Mouse (Mus musculus) kidney, postnatal 36 days (tissue): ENCODE results near the gene Cdhr3.
"Not testable (repeated sequence)": the region's sequence is repeated elsewhere in the genome, so short reads cannot be mapped to it uniquely, and the experiment has no call there.

Experiments used
- DNase-seq, 2 experiments: peaks; one replicate each; pipeline ENCODE4 v3.0.0; 2021 to 2022; ENCODE audit warnings: mixed read lengths in 2 of 2

The Cdhr3 gene

DNA sequence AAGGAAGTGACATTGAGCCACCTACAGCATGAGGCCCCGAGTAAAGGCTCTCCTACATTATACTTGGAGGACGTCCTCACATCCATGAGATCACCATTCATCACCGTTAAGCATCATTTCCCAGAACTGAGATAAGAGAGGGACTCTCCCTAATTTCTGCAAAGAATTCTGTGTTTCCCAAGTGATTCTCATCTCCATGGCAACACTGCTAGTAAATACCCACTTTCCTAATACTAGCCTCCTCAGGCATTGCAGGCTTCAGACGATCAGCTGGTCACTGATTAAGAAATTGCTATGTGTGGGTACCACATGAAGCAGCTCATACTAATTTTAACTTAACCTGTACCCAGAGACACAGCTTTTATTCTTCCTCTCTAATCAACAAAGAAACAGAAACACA is 92.3 kb downstream of the Cdhr3 start:
- DNase-seq = no peak

DNA sequence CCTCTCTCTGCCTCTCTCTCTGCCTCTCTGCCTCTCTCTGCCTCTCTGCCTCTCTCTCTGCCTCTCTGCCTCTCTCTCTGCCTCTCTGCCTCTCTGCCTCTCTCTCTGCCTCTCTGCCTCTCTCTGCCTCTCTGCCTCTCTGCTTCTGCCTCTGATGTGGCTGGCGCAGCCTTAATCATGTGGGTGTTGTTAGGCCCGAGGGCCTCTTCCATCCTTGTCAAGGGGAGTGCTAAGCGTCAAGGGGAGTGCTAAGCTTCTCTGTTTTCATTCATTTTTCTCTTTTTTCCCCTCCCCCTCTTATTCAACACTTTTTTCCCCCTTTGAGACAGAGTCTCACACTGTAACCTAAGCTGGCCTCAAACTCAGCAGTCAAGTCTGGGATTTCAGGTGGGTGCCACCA is 92.9 kb downstream of the Cdhr3 start:
- DNase-seq = not testable (repeated sequence)

DNA sequence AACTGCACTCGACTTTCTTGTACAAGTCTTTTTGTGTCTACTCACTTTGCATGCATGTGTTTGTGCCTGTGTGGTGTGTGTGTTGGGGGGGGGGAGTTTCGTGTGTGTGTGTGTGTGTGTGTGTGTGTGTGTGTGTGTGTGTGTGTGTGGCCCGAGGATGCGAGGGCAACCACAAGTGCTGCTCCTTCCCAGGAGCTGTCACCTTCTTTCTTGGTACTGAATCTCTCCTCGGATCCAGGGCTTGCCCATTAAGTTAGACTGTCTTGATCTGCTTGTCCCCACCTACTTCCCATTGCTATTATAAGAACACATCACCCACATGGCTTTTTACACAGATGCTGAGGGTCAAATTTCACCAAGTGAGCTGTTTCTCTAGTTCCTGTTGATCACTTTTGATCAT is 93.9 kb downstream of the Cdhr3 start:
- DNase-seq = no peak

GRCm38 (mm10) chr12:32995081-32995834 is 97.4 kb downstream of the Cdhr3 start:
- peak; percentile 63 to 69 for DNase-seq

GRCm38 (mm10) chr12:32994081-32994480 is 98.6 kb downstream of the Cdhr3 start:
- DNase-seq = no peak

DNA sequence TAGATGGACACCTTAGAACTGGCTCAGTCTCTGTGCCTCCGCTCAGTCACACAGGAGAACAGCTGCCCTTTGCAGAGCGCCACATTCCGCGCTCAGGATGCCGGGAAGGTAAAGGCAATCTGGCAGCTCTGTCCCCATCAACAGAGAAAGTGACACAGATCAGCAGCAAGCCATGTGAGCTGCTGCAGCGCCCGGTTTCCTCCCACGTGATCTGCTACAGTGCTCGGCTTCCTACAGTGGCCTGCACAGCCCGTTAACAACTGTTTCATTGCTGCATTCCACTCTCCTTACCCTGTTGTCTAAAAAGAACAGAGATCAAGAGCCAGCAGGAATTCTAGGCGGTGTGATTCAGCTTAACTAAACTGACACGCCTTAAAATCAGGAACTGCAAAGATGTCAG is 102.9 kb downstream of the Cdhr3 start:
- DNase-seq = peak; percentile 13 to 34

DNA sequence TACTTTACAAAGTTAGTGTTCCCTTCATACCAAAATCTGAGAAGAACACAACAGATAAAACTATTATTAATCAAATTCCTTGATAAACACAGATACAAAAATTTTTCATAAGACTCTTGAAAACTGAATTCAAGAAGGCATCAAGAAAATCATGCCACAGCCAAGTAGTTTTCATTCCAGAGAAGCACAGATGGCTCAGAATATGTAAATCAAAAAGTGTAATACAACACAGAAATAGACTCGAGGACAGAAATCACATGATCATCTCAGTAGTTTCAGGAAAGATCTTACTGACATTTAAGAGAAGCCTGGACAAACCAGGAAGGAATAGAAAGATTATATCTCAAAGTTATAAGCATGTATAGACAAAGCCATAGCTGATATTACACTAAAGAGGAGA is 106.4 kb downstream of the Cdhr3 start:
- DNase-seq = no peak
